Mouse (Mus musculus) neural tube, embryonic 10.5 days (tissue): ENCODE measurements around the gene Mpig6b.

Source experiments
- DNase-seq: peaks from one replicate; pipeline ENCODE4 v3.0.0-alpha.2; 2017; ENCODE audit warnings: low spot score; ENCODE audit errors: extremely low spot score

Mpig6b gene

GRCm38 (mm10) chr17:35060071-35060470 lies 5.9 kb downstream of the Mpig6b start:
- DNase-seq = no peak

DNA sequence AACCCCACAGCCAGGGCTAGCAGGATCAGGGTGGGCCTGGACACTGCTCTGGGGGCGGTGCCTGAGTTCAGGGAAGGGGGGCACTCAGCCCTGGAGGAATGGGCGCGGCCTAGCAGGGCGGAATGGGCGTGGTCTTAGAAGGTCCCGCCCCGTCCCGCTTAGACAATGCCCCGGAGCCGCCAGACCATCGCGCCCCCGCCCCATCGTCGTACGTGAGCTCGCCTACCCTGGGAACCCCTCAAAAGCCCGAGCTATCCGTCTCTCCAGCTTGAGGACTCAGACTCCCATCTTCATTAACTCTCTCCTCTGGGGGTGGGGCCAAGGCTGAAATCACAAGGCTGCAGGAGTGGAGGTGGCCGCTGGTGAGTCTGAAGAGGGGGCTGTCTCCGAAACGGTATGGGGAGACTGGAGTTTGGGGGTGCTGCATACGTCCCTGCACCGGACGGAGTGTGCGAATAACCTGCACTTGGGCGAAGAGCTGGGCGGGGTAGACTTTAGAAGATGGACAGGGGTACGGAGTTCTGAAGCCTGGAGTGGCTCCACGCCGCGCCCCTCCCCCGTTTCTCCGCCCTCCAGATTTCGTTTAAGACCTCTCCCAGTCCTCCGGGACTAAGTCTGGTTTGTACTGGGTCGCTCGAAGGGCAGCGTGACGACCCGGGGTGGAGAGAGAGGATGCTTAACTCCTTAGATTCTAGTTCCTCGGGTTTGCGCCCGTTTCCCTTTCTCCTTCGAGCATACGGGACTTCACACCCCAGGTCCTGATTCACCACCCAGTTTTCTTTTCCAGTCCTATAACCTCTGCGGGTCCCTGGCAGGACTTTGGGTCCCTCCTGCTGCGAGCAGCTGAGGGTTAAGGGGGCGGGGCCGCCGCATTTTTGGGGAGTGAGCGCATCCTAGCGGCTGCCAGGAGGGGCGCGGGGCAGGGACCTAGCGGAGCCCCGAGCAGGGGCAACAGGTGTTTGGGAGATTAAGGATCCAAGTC lies 6.8 kb downstream of the Mpig6b start, which contains the start of gene Ddah2:
Gene Ddah2 (plus strand): TSS at position 125 of the 982 bp plus-strand sequence.
- DNase-seq = peak; percentile 94

GRCm38 (mm10) chr17:35058316-35058715 lies 7.7 kb downstream of the Mpig6b start:
- no peak for DNase-seq

DNA sequence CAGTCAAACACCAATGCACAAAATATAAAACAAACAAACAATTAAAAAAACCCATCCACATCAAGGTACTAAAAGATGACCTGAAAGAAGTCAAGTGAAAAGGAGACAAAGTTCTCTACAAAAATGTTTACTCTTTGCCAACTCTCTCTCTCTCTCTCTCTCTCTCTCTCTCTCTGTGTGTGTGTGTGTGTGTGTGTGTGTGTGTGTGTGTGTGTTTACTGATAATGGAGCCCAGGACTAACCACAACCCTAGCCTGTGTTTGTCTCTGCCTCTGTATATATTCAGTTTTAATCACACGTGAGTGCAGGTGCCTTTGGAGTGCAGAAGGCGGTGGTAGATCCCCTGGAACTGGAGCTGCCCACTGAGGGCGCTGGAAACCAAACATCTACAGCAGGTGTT lies 8.9 kb downstream of the Mpig6b start:
- DNase-seq = no peak

GRCm38 (mm10) chr17:35055691-35056495 lies 10.1 kb downstream of the Mpig6b start:
- DNase-seq = no peak

DNA sequence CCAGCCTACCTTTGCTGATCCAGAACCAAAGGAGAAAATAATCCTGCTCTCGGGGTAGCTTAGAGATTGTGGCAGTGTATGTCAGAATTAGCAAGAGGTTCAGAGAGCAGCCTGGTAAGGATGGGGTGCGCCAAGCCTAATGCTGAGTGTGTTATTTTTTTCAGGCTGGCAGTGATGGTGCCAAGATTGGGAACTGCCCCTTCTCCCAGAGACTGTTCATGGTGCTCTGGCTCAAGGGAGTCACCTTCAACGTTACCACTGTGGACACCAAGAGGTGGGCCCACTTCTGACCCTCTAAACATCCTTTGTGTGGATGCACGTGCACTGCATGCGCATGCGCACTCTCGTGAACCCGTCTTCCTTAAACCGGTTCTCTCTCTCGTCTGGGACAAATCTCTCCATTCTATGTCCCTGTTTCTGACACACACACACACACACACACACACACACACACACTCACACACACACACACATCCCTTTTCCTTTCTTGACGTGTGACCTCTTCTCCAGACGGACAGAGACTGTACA lies 13.6 kb downstream of the Mpig6b start:
- no peak for DNase-seq

GRCm38 (mm10) chr17:35051156-35052086 lies 14.6 kb downstream of the Mpig6b start:
- DNase-seq = peak; percentile 76

GRCm38 (mm10) chr17:35050126-35050750 lies 15.7 kb downstream of the Mpig6b start:
- DNase-seq = peak; percentile 75

DNA sequence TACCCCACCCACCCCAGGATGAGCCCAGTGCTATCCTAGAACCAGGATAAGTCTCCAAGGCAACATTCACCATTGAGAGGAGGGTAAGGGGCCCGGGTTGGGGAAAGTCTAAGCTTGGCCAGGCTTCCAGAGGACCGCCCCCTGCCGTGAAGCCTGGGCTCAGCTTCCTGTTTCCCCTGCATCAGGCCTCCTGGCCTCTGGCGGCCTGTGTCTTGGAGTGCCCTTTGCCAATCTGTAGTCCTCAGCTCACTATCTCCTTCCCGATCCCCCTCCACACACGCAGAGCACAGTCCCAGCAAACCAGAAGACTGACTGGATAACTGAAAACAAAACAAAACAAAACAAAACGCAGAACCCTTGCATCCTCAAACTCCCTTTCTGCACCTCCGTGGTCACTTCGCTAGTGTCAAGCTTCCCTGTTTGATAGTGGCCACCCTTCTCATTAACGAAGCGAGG lies 16.4 kb downstream of the Mpig6b start, which contains the start of gene Clic1:
Gene Clic1 (plus strand): TSS at position 406 of the 456 bp plus-strand sequence.
- peak; percentile 79 for DNase-seq

DNA sequence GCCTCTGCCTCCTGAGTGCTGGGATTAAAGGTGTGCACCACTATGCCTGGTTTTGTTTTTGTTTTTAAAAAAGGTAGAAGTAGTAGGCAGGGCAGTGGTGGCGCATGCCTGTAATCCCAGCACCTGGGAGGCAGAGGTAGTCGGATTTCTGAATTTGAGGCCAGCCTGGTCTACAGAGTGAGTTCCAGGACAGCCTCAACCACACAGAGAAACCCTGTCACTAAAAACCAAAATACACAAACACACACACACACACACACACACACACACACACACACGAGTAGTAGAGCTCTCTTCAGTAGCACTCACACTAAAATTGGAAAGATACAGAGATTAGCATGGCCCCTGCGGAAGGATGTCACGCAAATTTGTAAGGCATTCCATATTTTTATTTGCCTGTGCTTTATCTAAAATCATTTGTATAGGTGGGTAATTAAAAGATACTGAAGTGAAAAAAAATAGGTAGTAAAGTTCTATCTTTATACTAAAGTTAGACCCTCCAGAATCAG lies 17.0 kb downstream of the Mpig6b start:
- DNase-seq = no peak

DNA sequence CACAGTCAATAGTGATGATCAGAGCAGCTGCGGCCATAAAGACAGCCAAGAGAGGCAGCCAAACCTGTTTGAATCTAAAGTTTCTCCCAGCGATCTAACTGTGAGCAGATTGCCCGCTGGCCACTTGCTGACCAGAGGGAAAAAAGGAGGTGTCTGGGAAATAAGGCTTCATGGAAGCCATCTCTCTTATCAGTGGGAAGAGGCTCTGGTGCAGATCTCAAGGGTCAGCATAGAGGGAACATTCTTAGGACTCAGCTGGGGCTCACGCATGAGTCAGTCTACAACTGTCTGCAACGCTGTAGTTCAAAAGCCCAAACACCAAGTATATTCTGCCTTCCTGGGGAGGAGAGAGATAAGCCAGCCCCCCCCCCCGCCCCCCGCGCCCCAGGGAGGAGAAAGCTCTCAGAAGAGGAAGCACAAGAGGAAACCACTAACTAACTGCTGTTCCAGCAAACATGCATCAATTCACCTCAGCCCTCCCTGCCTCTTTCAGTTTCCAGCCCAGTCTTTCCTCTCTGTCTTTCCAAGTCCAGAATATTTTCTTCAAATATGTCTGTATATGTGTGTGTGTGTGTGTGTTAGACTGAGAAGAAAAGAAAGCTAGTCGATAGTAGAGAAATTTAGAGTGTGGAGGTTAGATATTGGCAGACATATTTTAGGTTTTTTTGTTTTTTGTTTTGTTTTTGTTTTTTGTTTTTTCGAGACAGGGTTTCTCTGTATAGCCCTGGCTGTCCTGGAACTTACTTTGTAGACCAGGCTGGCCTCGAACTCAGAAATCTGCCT lies 17.6 kb downstream of the Mpig6b start:
- no peak for DNase-seq

DNA sequence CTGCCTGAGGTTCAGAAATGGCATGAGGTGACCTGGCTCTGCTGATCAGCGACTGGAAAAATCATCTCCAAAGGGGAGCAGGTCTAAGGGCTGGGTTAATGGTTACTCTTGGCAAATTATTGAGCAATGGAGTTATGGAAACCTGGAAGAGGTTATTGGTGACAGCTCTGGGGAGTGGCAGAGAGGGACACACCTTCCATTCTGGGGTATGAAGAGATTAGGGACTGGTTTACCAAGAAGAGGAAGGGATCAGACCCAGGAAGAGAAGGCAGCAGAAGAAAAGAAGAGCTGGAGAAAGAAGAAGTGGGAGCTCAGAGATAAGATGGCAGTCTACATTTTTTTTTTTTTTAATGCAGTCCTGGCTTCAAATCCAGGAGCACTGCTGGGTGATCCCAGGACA lies 18.3 kb downstream of the Mpig6b start:
- no peak for DNase-seq

DNA sequence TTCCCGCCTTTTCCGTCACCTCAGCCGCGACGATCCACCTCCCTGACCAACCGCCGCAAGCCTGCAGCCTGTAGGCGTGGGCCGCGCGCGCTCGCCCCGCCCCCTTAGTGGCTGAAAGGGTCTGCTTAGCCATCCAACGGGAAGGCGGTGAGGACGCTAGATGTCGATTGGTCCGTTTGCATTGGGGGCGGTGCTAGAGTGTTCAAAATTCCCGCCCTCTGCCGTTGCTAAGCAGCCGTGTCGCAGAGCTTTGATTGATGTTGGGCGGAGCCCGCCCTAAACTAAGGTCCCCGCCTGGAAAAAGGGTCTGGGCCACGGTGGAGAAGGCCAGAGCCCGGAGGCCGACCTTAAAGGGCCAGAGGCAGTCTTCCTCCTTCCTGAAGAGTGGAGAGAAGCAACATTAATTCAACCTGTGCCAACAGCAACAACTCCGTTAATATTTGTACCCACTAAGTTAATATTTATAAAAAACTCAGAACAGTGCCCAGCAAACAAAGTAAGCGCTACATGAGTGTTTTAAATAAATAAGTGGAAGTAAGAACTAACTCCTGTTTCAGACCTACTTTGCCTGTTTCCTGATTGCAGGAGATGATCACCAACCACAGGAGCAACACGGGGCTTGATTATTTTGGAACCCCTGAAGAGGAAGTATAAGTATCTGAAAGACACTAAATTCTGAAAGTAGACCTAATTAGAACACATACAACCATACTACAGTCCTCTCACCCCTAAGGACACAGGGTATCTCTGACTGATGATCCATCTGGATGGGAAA lies 19.1 kb downstream of the Mpig6b start, which contains the start of gene Msh5:
Gene Msh5 (minus strand): TSS at position 65 of the 775 bp plus-strand sequence.
- DNase-seq = peak; percentile 99

DNA sequence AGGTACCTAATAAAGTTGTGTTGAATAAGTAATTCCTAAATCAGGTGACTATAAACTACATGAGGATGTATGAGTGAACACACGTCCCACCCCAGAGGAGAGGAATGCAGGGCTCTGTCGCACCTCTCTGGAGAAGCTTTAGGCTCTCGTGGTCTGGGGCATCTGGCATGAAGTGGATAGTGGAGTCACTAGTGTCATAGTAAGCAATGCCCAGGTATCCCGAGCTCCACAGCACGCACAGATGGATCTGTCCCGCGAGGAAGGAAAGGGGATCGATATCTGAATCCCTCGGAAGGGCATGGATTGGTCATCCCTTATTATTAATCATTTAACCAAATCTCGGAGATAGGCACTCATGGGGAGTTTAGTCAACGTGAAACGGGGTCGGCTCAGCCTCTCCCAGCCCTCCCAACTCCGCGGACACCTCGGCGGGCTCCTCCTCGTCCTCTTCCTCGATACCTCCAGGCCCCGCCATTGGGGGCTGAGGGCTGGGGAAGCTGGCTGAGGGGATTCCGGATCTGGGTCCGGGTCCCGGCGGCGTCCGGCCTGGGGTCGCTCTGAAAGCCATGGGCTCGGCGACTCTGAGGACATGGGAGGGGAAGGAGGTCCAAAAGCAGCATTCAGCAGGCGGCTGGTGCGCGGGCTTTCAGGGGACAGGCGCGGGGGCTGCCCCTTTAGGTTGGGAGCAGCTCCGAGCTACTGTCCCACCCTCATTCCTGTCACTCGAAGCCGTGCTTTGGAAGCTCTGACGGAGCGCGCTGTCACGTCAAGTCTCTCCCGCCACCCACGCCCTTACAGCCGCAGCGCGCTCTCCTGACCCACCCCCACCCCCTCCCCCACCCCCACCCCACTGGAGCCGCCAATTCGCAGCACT lies 19.9 kb downstream of the Mpig6b start:
- peak; percentile 42 for DNase-seq

GRCm38 (mm10) chr17:35044904-35045806 lies 20.8 kb downstream of the Mpig6b start:
- no peak for DNase-seq

- no peak for DNase-seq
These were observed 22.2 kb downstream of the Mpig6b start for GRCm38 (mm10) chr17:35043794-35044193.
